Mouse (Mus musculus) embryo, embryonic 9.5 days (tissue): Measurements from ENCODE around the gene Pigb.
"Not testable (repeated sequence)": the region's sequence is repeated elsewhere in the genome, so short reads cannot be mapped to it uniquely, and the experiment has no call there.

Experiments used
- DNase-seq: peaks from one replicate; pipeline ENCODE4 v3.0.0-alpha.2; 2017; ENCODE audit errors: extremely low spot score

Pigb gene

DNA sequence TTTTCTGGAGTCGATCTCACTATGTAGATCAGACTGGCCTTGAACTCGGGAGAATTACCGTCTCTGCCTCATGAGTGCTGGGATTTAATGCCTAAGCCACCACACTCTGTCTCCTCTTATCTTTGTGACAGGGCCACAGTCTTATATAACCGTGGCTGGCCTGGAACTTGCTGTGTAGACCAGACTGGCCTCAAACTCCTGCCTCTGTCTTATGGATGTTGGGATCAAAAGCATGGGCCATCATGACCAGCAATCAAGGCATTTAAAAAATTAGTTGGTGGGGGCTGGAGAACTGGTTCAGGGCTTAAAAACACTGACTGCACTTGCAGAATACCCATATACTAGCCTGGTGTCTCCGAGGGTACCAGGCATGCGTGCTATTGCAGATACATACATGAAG is at the start of gene Pigb:
Gene Pigb (minus strand): TSS at position 299 of the 400 bp plus-strand sequence.
- no peak for DNase-seq

DNA sequence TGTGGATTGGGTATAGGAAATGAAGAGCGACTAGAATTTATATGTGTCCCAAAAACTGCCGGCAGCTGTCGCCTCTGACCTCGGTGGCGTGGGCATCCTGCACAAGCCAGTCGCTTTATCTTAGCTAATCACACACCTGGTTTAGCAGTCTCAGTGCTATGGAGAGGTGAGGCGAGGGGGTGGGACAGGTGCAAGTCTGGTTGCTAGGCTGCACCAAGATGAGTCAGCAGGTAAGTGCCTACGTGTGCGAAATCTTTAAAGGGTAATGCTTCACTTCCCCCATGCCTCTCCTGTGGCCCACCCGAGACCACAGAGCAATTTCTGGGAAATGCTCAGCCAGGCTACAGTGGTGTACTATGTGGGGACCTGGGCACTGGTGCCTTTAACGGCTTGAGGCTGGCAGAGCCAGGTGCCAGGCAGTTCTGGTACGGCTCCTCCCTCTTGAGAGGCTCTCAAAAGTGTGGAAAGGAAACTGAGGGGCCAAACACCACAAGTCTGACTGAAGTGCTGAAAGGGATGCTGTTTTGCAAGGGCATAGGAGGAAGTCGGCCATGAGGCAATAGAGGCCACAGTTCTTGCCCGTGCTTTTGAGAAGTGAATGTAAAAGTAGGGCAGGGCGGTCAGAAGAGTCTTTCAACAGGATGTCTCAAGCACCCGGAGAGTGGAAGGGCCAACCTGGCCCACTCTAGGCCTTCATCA is 49.2 kb upstream of the Pigb start:
- DNase-seq: no peak

DNA sequence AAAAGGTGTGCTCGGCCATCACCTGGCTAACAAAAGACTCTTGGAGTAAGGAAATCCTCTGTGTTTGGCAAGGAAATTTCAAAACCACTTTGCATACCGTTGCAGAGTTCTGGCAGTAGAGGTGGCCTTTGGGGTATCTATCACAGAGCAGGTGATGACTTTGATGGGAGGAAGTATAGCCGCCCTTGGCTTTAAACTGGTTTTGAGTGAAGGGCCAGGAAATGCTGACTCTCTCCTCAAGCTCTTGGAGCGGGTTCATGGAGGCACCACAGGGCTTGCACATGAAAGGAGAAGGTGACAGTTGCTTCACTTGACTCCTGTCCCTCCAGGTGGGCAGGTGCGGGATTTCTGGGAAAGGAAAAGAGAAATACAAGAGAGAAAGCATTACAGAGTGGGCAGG is 47.4 kb upstream of the Pigb start:
- no peak for DNase-seq

DNA sequence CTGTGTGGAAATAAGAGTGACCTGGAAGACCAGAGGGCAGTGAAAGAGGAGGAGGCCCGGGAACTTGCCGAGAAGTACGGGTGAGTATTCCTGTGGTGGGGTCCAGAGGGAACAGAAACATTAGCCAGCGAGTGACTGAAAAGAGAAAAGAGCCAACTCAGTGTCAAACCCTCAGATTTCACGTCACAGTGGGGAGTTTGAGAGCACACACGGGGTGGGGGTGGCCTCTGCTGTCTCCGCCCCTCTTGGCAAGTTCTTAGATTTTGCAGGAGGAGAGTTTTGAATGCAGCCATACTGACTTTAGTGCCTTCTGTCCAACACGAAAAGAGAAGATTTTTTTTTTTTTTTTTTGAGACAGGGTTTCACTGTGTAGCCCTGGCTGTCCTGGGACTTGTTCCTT is 46.9 kb upstream of the Pigb start:
- DNase-seq: no peak

DNA sequence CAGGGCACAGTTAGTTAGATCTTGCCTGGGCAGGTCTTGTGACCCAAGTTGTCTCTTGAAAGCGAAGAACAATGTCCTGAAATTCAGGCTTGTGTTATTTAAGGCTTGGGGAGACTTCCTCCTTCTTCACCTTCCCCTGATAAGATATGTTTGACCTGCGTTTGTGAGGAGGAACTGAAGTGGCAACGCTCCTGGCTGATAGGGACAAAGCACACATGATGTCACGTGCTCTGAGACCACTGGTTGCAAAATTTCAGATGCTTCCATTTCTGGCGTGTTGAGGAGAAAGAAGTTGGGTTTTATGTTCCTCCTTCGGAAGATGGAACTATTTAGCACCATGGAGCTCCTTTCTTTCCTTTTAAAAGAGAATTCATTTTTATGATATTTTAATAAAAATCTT is 45.7 kb upstream of the Pigb start:
- DNase-seq: no peak

DNA sequence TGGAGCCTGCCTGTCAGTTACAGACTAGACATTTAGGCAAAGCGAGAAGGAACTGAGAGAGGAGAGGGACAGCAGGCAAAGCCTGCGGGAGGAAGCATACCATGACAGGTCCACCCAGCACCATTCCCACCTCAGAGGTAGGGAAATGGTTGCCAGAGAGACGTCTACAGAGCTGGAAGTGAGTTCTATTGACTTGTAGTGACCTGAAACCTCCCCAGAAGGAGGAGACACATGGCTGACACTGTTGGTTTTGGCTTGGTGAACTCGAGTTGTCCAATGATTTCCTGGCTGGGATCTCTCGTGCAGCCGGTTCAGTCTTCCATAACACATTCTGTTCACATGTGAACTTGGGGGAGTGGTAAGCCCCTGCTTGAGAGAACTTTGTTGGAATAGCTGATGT is 43.8 kb upstream of the Pigb start:
- no peak for DNase-seq

DNA sequence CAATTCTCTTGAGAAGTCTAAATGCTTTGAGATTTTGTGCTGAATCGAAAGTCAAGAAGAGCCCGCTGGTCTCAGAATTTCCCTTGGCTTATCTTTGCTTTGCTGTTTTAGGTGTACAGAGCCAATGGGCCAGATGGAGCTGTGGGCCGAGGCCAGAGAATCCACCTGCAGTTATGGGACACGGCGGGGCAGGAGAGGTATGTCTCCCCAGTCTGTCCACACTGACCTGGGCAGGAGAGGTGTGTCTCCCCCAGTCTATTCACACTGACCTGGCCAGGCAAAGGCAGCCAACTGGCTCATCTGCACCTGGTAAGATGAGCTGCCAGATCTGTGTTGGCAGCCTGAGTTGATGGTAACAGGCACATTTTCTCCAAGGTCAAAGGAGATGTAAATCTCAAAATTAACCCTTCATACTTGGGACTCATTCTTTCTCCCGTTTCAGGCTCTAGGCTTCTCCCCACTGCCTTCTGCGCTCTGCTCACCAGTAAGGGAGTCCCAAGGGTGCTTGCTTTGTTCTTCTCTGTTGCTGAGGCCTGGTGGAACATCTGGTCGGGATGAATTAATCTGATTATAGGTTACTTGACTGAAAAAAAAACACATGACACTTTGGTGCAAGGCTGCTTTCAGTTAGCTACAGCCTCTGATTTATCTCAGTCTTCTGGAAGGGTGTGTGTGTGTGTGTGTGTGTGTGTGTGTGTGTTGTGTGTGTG is 42.3 kb upstream of the Pigb start:
- no peak for DNase-seq

DNA sequence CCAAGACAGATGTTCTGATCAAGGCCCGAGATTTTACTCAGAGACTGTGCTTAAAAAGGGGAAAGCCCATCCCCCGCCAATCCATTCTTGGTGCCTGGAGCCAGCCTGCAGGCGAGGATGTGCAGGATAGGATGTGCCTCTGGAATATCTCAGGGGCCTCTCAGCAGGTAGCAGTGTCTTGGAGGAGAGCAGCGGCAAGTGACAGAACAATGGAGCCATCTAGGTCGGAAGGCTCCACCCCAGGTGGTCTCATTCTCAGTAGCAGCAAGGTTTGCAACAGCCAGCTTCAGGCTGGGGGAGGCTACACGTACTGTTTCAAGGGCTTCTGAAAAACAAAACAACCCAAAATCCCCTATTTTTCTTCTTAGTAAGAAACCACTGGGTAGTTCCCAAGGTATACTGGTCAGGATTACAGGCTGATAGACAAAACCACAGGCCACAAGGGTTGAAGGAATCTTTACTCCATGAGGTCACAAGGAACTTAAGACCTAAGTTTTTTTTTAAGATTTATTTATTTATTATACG is 39.7 kb upstream of the Pigb start:
- DNase-seq: no peak

DNA sequence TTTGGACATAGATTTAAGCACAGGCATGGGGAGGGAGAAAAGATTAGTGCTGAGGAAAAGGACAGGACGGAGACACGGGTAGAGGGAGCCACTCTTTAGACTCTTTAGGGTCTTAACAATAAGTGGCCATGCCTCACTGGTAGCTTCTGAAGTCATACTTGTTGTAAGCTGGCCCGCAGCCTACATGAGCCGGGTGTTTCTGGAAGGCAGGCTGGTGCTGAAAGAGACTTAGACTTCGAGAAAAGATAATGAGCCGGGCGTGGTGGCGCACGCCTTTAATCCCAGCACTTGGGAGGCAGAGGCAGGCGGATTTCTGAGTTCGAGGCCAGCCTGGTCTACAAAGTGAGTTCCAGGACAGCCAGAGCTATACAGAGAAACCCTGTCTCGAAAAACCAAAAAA is 39.2 kb upstream of the Pigb start:
- DNase-seq: not testable (repeated sequence)

DNA sequence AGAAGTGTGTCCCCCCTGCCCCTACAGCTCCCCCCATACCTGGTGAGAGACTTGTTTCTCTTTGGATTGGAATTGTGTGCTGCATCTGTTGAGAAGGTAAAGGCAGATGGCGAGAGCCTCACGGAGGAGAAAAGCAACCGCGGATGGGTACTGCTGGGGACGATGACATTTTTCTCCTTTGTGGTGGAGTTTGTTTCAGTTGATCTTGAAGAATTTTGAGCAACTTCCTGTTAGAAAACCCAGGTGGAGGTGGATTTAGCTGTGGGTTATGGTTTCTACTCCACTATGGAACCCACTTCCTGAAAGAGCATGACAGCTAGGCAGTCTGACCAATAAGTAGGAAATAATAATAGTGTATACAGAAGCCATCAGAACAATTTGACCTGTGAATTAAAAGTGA is 33.0 kb upstream of the Pigb start:
- no peak for DNase-seq

DNA sequence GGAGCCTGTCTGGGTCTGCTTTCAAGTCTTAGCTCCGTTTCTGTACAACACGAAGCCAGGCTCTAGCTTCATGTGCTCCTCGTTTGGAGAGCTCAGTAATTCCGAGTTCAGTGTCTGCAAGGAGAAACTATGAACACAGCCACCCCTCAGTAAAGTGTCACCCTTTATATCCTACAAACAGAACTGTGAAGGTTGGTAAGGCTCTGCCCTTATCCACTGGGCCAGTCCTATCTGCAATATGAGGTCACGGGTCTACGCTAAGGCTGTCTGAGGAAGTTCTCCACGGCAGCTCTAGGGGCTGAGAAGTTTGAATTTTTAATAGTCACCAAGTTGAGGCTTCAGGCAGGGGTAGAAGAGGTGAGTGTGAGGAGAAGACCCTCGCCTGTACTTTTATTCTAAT is 32.2 kb upstream of the Pigb start:
- DNase-seq: no peak

DNA sequence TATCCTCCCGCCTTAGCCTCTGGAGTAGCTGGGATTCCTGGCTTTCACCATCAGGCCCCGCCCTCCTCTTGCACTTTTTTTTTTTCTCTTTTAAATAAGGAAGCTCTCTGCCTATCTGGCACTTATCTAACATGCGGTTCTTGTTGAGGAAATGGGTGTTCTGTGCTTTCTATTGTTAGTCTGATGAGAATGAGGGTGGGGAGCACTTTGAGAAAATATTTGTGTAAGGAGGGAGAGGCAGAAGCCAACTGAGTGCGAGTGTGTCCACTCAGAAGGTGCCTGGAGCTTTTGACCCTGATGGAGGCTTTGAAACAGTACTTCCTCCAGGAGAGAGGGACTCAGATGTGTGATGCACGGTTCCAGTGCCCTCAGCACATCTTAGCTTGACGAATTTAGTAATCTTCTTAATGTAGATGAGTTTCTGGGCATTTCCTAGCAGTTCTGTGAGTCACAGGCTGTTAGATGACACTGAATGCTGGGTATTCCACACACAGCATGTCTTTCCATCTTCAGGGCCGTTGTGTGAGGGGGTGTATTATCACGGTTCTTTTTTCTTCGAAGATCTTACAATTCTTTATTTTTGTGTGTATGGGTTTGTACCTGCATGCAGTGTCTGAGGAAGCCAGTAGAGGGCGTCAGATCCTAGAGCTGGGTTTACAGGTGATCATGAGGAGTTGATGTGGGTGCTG is 30.9 kb upstream of the Pigb start:
- no peak for DNase-seq

DNA sequence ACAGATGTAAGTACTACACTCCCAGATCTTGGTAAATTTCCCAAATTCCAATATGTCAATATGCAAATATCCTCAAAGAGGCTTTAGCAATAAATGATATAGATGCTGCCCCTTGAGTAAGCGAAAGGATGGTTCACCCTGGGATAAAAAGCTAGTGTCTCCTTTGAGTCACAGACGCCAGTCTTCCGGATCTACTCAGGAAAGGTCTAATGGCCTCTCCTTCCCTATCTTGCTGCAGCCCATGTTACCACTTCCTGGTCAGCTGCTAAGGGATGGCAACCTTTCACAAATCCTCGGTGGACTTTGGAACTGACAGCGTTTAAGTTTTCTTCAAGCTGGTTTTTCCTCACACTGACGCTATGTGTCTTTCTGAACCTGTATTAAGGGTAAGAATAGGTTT is 28.5 kb upstream of the Pigb start:
- DNase-seq: no peak

DNA sequence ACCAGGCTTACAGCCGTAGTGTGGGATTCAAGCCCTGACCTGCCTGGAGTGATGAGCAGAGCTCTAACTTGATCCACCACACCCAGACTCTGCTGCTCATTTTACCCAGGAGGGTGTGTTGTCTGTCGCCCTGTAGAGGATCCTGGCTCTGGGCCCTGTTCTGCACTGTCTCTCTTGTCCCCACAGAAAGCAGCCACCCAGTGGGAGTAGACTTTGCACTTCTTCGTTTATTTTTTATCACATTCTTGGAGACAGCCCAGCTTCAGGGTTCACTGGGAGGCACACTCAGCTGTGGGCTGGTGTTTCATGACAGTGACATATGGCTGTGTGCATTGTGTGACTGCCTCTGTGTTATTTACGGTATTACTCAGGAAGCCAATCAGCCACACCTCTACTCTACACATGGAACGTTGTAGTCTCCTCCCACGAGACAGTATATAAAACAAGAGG is 28.1 kb upstream of the Pigb start:
- DNase-seq: no peak

DNA sequence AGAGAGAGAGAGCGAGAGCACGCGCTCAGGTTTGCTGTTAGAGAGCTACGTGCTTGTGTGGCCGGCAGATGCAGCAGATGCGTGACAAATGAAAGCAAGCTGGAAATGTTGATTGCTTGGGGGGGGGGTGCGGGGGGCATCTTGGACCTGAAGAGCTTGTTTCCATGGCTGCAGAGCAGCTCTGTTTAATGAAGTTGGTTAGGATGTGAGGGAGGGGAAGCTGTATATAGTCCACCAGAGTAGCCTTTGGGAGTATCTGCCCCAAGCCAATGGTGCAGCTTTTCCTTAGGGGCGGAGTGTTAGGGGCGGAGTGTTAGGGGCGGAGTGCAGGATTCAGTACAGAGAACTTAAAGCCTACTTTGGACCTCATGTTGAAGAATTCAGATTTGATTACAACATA is 26.9 kb upstream of the Pigb start:
- peak; percentile 37 for DNase-seq

DNA sequence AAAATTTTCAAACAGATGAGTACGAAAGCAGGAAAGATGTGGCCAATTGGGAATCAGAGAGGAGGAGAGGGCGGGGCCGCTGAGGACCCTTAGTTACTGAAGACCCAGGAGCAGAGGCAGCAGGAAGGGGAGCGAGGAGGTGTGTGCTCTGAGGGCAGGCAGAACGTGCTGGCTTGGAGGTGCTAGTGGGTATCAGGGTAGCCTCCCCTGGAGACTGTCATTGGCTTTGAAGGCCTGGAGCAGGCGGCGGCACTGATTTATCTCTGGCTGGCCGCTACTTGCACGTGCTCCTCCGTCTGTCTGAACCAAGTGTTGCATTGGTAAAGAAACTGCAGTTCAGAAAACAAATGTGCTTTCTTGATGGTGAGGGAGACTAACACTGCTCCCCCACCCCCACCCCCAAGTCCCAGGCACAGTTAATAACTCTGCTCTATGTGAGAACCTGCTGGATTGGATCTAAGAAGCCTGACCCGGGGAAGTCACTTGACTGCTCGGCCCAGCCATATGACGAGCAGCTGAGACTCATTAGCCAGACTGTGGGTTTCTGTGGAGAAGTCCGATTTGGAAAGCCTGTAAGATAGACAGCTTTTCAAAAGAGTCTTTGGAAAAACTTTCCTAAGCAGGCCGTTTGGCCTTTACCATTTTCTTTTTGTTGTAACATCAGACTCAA is 23.6 kb upstream of the Pigb start:
- DNase-seq: peak; percentile 30

DNA sequence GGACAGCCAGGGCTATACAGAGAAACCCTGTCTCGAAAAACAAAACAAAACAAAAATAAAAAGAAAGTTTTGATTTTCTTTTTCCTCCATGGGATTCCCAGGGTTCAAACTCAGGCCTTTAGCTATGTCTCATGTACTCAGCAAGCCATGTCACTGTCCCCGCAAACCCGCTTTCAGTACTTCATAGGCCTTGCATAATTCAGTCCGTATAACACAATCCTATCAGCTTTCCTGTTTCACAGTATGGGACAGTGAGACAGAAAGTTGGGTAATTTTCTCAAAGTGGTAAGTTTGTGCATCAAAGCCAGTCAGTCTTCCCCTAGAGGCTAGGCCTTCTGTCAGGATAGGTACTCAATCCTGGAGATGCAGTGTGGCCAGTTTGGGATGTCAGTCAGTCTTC is 19.0 kb upstream of the Pigb start:
- DNase-seq: no peak

DNA sequence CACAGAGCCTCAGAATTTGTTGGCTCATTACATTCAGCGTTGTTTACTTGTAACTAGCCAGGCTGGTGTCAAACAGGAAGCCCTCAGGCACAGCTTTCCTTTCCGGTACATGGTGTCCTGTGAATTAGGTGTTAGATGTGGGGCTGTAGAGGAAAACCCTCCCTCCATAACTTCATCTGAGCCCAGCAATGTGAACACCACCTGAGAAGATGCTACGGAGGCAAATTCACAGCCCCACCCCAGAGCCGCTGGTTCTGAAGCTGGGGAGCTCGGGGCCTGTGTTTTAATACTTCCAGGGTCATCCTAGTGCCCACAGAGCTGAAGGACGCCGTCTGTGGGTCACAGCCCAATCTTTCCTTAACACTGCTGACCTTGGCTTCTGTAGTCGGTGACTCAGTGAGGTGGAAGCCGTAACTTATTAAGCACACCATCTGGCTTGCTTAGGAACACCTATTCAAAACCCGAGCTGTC is 15.3 kb upstream of the Pigb start:
- DNase-seq: no peak

DNA sequence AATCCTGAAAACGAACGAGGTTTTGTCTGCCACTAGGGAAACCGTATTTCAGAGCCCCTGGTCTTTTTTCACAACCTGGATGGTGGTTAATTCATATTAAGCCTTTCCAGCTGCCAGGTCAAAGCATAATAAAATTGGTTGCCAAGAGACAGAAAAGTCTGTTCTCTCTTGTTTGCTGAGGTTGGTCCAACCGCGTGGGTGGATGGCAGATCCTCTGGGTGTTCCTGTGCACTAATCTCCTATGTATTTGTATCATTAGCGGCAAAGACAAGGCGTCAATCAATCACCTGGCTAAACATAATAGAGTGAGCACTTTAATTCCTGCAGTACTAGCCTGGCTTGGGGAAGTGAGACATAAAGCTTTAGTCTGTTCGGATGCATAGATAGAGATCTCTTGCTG is 10.4 kb upstream of the Pigb start:
- no peak for DNase-seq

DNA sequence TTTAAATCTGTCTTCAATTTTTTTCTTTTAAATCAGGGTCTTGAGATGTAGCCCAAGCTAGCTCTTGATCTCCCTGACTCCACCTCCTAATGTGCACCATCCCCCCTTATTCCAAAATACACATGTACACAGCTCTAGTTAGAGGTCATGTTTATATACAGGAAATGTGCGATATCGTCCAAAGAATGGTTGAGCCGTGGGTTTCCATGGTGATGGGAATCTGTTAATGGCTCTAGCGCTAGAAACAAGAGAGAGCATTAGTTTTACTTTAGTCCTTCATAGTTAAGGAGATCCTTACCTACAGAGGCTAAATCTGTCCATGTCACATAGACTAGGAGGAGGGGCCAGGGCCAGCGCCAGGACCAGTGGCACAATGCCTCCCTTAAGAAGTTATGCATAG is 9.7 kb upstream of the Pigb start:
- no peak for DNase-seq

DNA sequence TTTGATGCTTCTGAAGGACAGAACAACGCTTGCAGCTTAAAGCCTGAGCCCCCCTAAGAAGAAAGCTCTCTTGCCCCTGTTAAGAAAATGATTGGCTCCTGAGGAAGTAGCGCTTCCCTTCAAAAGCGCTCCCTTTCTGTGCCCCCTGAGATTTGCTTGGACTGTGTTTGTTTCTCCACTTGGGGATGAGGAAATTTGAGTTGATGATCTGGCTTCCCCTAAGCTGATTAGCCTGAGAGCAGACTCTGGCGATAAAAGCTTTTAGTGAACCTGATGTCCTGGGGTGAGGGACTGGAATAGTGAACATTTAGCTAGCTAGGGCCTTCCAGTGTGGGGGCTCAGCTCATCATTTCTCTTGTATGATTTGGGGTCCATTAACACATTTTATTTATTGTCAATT is 8.7 kb upstream of the Pigb start:
- DNase-seq: no peak

DNA sequence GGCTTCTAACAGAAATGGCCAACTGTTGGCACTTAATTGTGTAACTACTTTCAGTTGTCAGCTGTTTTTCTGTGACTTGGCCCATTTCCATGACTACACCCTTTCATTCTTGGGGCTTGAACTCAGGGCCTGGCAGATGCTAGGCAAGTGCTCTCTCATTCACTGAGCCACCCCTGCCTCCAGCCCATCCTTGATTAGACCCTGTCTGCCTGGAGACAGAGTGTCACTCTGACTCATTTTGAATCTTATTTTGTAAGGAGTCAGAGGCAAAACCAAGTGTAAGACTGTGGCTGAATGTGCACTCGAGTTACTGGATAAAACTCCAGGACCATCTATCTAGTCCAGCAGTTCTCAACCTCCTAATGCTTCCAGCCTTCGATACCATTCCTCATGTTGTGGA is 7.7 kb upstream of the Pigb start:
- DNase-seq: no peak
